Mouse (Mus musculus) embryonic fibroblast, embryonic 13.5 days (primary cell): Measurements from ENCODE around the gene 5330417H12Rik. TPM values are rescaled to one million over a fixed set of nuclear protein-coding genes. Genes with fewer than 3 reads are reported as not detected.

ENCODE experiments used
- H3K27ac ChIP-seq: 2 replicates; pipeline ENCODE4 v1.5.1; 2012; ENCODE audit warnings: low read length, control low read depth, inconsistent platforms; ENCODE audit not compliant: insufficient read depth
- H3K4me1 ChIP-seq: 2 replicates; pipeline ENCODE4 v1.6.1; 2011; ENCODE audit warnings: low read length; ENCODE audit not compliant: control insufficient read depth, insufficient read depth
- H3K4me3 ChIP-seq: 2 replicates; pipeline ENCODE4 v1.5.1; 2011; ENCODE audit warnings: mild to moderate bottlenecking, control low read depth, low read length; ENCODE audit not compliant: insufficient read depth
- CTCF ChIP-seq: IDR thresholded peaks from 2 replicates; pipeline ENCODE4 v1.5.1; 2011; ENCODE audit warnings: mild to moderate bottlenecking, control low read depth, low read length, moderate library complexity, borderline replicate concordance; ENCODE audit not compliant: insufficient read depth
- POLR2A ChIP-seq: IDR thresholded peaks from 2 replicates; pipeline ENCODE4 v1.6.1; 2011; ENCODE audit warnings: low read depth, mild to moderate bottlenecking, control low read depth, low read length, moderate library complexity
- polyA plus RNA-seq: library from polyadenylated mRNA; stranded (reverse); fragments of >200 nt; gene quantifications from 2 replicates; pipeline ENCODE4 v1.2.4, GENCODE M21; 2011; ENCODE audit warnings: low read depth; ENCODE audit not compliant: missing spikeins, insufficient read length

Gene 5330417H12Rik
- polyA plus RNA-seq, 1 experiment: not detected

- TF ChIP-seq CTCF: no peak
- no peak for TF ChIP-seq POLR2A
- no peak overlapping the region for H3K4me3 ChIP-seq
Observed at GRCm38 (mm10) chr7:107602913-107603312, 22.0 kb downstream of the 5330417H12Rik start.

GRCm38 (mm10) chr7:107602505-107602904 is 22.5 kb downstream of the 5330417H12Rik start:
- no peak for TF ChIP-seq POLR2A
- no peak for TF ChIP-seq CTCF
- no peak overlapping the region for H3K4me3 ChIP-seq
- no peak overlapping the region for H3K27ac ChIP-seq
- H3K4me1 ChIP-seq: no peaks in the 10 kb centered on the region

More at GRCm38 (mm10) chr7:107602913-107603312, 22.0 kb downstream of the 5330417H12Rik start:
- no peaks in the 10 kb centered on the region for H3K4me1 ChIP-seq
- H3K27ac ChIP-seq: no peak overlapping the region

- Histone ChIP-seq H3K27ac (no peak overlapping the region), H3K4me1 (no peaks in the 10 kb centered on the region), H3K4me3 (no peak overlapping the region)
- TF ChIP-seq CTCF (no peak), POLR2A (no peak)
Observed at GRCm38 (mm10) chr7:107600651-107601050, 24.3 kb downstream of the 5330417H12Rik start.

GRCm38 (mm10) chr7:107597956-107598355 is 27.0 kb downstream of the 5330417H12Rik start:
- Histone ChIP-seq H3K27ac (no peak overlapping the region), H3K4me3 (no peak overlapping the region), H3K4me1 (no peaks in the 10 kb centered on the region)
- TF ChIP-seq CTCF (no peak), POLR2A (no peak)

- Histone ChIP-seq H3K27ac (no peak overlapping the region), H3K4me1 (no peaks in the 10 kb centered on the region), H3K4me3 (no peak overlapping the region)
- no peak for TF ChIP-seq POLR2A
- no peak for TF ChIP-seq CTCF
Observed at GRCm38 (mm10) chr7:107596753-107597152, 28.2 kb downstream of the 5330417H12Rik start.

- TF ChIP-seq POLR2A (no peak), CTCF (no peak)
Observed at GRCm38 (mm10) chr7:107595426-107595825, 29.5 kb downstream of the 5330417H12Rik start.

GRCm38 (mm10) chr7:107594857-107595402 is 30.0 kb downstream of the 5330417H12Rik start, which contains the start of gene Ppfibp2:
Ppfibp2 (plus strand) TSS chr7:107595207.
- no peak within 1 kb of the TSS for H3K27ac ChIP-seq
- no peaks in the 10 kb centered on the region for H3K4me1 ChIP-seq
- peak within 1 kb of the TSS; percentile 75 for H3K4me3 ChIP-seq
- TF ChIP-seq CTCF: no peak
- no peak for TF ChIP-seq POLR2A

More at GRCm38 (mm10) chr7:107595426-107595825, 29.5 kb downstream of the 5330417H12Rik start:
- H3K27ac ChIP-seq: no peak overlapping the region
- no peaks in the 10 kb centered on the region for H3K4me1 ChIP-seq
- H3K4me3 ChIP-seq: peak overlapping the region; percentile 75

GRCm38 (mm10) chr7:107594325-107594856 is 30.6 kb downstream of the 5330417H12Rik start:
- no peak overlapping the region for H3K27ac ChIP-seq
- no peaks in the 10 kb centered on the region for H3K4me1 ChIP-seq
- H3K4me3 ChIP-seq: peak overlapping the region; percentile 75
- TF ChIP-seq CTCF (no peak), POLR2A (no peak)

- TF ChIP-seq POLR2A: no peak
- TF ChIP-seq CTCF: no peak
- no peak overlapping the region for H3K27ac ChIP-seq
Observed at GRCm38 (mm10) chr7:107593904-107594303, 31.1 kb downstream of the 5330417H12Rik start.

GRCm38 (mm10) chr7:107592641-107593040 is 32.3 kb downstream of the 5330417H12Rik start:
- Histone ChIP-seq H3K4me3 (no peak overlapping the region), H3K27ac (no peak overlapping the region), H3K4me1 (no peaks in the 10 kb centered on the region)
- TF ChIP-seq CTCF: no peak
- TF ChIP-seq POLR2A: no peak

More at GRCm38 (mm10) chr7:107593904-107594303, 31.1 kb downstream of the 5330417H12Rik start:
- no peak overlapping the region for H3K4me3 ChIP-seq
- no peaks in the 10 kb centered on the region for H3K4me1 ChIP-seq
